Mouse (Mus musculus): ENCODE data around the gene Sntn. TPM values are rescaled to one million over a fixed set of nuclear protein-coding genes. Genes with fewer than 3 reads are reported as not detected.

The Sntn gene
- polyA plus RNA-seq (2011; ENCODE audit: insufficient read length, low read depth, missing spikeins), result not detected in 2 replicates

DNA sequence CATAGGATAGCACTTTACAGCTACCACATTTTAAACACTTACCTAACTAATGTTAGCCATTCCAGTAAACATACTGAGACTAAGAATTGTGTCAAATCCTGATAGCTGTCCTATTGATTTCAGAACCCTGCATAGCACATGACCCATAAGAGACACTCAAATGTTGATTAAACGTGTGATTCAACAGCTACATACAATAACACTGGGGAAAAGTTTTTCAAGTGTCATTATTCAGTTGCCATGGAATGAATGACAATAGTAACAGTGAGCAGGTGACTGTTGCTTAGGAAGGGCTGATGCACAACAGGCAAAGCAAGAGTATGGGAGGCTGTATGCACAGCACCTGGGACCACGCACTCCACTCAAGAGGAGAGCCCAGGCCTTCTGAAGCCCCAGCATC, at the start of gene Sntn:
Gene Sntn, plus strand, starts transcription at position 301 of the 400 bp plus-strand sequence.
- Histone ChIP-seq H3K4me3 (ENCODE audit: insufficient read depth, low read length) (no peak within 1 kb of the TSS), H3K27ac (ENCODE audit: insufficient read depth, low read length) (no peak within 1 kb of the TSS), H3K4me1 (ENCODE audit: control insufficient read depth, insufficient read depth, low read length) (no peaks in the 10 kb centered on the region)
- TF ChIP-seq POLR2A (IDR thresholded peaks at IDR 0.05; ENCODE audit: low read depth, low read length), result no peak
- TF ChIP-seq CTCF (IDR thresholded peaks at IDR 0.05; ENCODE audit: borderline replicate concordance, insufficient read depth, low read length), result no peak

GRCm38 (mm10) chr14:13649865-13650264, 20.8 kb upstream of the Sntn start:
- Histone ChIP-seq H3K27ac (ENCODE audit: insufficient read depth, low read length) (no peak overlapping the region), H3K4me3 (ENCODE audit: insufficient read depth, low read length) (no peak overlapping the region), H3K4me1 (ENCODE audit: control insufficient read depth, insufficient read depth, low read length) (no peaks in the 10 kb centered on the region)
- no peak for TF ChIP-seq CTCF (IDR thresholded peaks at IDR 0.05; ENCODE audit: borderline replicate concordance, insufficient read depth, low read length)
- TF ChIP-seq POLR2A (IDR thresholded peaks at IDR 0.05; ENCODE audit: low read depth, low read length), result no peak

GRCm38 (mm10) chr14:13651039-13651438, 19.6 kb upstream of the Sntn start:
- TF ChIP-seq CTCF (IDR thresholded peaks at IDR 0.05; ENCODE audit: borderline replicate concordance, insufficient read depth, low read length), result no peak
- no peak for TF ChIP-seq POLR2A (IDR thresholded peaks at IDR 0.05; ENCODE audit: low read depth, low read length)
- Histone ChIP-seq H3K4me1 (ENCODE audit: control insufficient read depth, insufficient read depth, low read length) (no peaks in the 10 kb centered on the region), H3K4me3 (ENCODE audit: insufficient read depth, low read length) (no peak overlapping the region), H3K27ac (ENCODE audit: insufficient read depth, low read length) (no peak overlapping the region)

- Histone ChIP-seq H3K27ac (ENCODE audit: insufficient read depth, low read length) (no peak overlapping the region), H3K4me3 (ENCODE audit: insufficient read depth, low read length) (no peak overlapping the region), H3K4me1 (ENCODE audit: control insufficient read depth, insufficient read depth, low read length) (no peaks in the 10 kb centered on the region)
- TF ChIP-seq POLR2A (IDR thresholded peaks at IDR 0.05; ENCODE audit: low read depth, low read length), result no peak
- TF ChIP-seq CTCF (IDR thresholded peaks at IDR 0.05; ENCODE audit: borderline replicate concordance, insufficient read depth, low read length), result no peak
These were observed 19.0 kb upstream of the Sntn start for GRCm38 (mm10) chr14:13651541-13652298.

DNA sequence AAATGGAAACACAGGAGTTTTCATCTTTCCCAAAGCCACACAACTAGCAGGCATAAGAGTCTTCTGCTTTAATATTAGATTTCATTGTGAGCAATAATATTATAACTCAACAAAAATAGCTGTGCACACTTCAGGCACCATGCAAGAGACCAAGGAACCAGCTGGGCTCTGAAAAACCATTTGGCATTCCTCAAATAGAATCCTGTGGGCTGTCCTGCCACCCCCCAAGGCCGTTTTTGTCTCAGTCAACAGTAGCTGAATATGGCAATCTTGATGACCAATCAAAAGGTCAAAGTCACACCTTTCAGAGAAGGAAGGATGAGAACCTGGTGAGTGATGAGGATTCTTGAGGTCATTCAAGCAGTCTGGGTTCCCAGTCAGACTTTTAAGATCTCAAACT, 16.0 kb downstream of the Sntn start:
- H3K4me1 ChIP-seq (ENCODE audit: control insufficient read depth, insufficient read depth, low read length), result peaks cover 8% of the 10 kb centered on the region
- H3K27ac ChIP-seq (ENCODE audit: insufficient read depth, low read length), result no peak overlapping the region
- no peak overlapping the region for H3K4me3 ChIP-seq (ENCODE audit: insufficient read depth, low read length)
- no peak for TF ChIP-seq POLR2A (IDR thresholded peaks at IDR 0.05; ENCODE audit: low read depth, low read length)
- no peak for TF ChIP-seq CTCF (IDR thresholded peaks at IDR 0.05; ENCODE audit: borderline replicate concordance, insufficient read depth, low read length)

DNA sequence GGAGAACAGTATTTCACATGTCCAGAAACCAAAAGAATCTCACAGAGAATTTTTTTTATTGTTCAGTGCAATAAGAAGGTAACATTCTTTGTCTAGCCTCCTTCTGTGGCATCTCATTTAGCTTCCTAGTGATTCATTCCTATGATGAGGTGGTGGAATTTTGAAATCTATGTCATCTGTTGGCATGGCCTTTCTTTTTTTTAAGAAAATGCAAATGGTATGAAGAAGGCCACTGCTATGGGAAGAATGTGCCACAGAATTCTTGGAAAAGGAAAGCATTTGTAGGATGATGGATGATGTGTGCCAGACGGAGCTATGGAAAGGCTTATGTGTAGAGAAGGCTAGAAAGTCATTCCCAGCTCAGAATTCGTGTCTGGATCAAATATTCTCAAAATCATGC, 19.8 kb downstream of the Sntn start:
- Histone ChIP-seq H3K27ac (ENCODE audit: insufficient read depth, low read length) (peak overlapping the region; percentile 73), H3K4me3 (ENCODE audit: insufficient read depth, low read length) (no peak overlapping the region), H3K4me1 (ENCODE audit: control insufficient read depth, insufficient read depth, low read length) (peaks cover 8% of the 10 kb centered on the region)
- TF ChIP-seq CTCF (IDR thresholded peaks at IDR 0.05; ENCODE audit: borderline replicate concordance, insufficient read depth, low read length) (no peak), POLR2A (IDR thresholded peaks at IDR 0.05; ENCODE audit: low read depth, low read length) (no peak)

GRCm38 (mm10) chr14:13732263-13732662, 61.6 kb downstream of the Sntn start:
- Histone ChIP-seq H3K27ac (ENCODE audit: insufficient read depth, low read length) (no peak overlapping the region), H3K4me3 (ENCODE audit: insufficient read depth, low read length) (no peak overlapping the region), H3K4me1 (ENCODE audit: control insufficient read depth, insufficient read depth, low read length) (no peaks in the 10 kb centered on the region)
- TF ChIP-seq CTCF (IDR thresholded peaks at IDR 0.05; ENCODE audit: borderline replicate concordance, insufficient read depth, low read length), result no peak

Other genes starting within 250 kb of the Sntn start
- gene Gm281, start 243.6 kb downstream of the Sntn start, polyA plus RNA-seq (2011; ENCODE audit: insufficient read length, low read depth, missing spikeins), result not detected in 2 replicates

Measured in embryonic fibroblast, embryonic 13.5 days (primary cell).